In genomic region chr9:114881977-114882376, GRCm38 (mm10) we compare ENCODE assay signal across 28 mouse cellular contexts. TPM values are rescaled to one million over a fixed set of nuclear protein-coding genes. Genes with fewer than 3 reads are reported as not detected.
DNase-seq lines count a peak whose midpoint lies in the region; ATAC-seq lines count a peak whose summit lies in the region.
"Had no signal": no experiment of that assay in that cellular context is flagged by ENCODE, and none has a peak within 500 bp of the region (broad histone marks: within the 10 kb centered on the region; RNA-seq: fewer than 3 reads in every experiment).

No protein-coding gene starts in this region.

- no peak overlapping the region for H3K4me3 ChIP-seq in kidney, embryonic 14.5 days (ENCODE audit: low read length)
- H3K4me3 ChIP-seq: embryonic facial prominence, embryonic 10.5 days; embryonic facial prominence, embryonic 13.5 days; erythroblast, embryonic 14.5 days; forebrain, embryonic 12.5 days; forebrain, embryonic 15.5 days; heart, embryonic 12.5 days; heart, embryonic 15.5 days; hindbrain, embryonic 10.5 days had no signal

- H3K9me3 ChIP-seq in kidney, embryonic 14.5 days (ENCODE audit: control insufficient read depth, low read length): 0 out of 2 replicates have a peak, but pooled peaks cover 3% of the 10 kb centered on the region
- H3K9me3 ChIP-seq: embryonic facial prominence, embryonic 10.5 days; embryonic facial prominence, embryonic 13.5 days; forebrain, embryonic 12.5 days; forebrain, embryonic 15.5 days; heart, embryonic 12.5 days; heart, embryonic 15.5 days; hindbrain, embryonic 10.5 days had no signal

- no peak for ATAC-seq in kidney, embryonic 14.5 days (ENCODE audit: low FRiP score, low TSS enrichment)
- ATAC-seq: activated CD4-positive, CD25-positive, alpha-beta regulatory T cell, adult 4 months; forebrain, embryonic 15.5 days had no signal

- H3K27me3 ChIP-seq in kidney, embryonic 14.5 days (ENCODE audit: control insufficient read depth, insufficient read depth, low read length): no peaks in the 10 kb centered on the region
- H3K27me3 ChIP-seq: embryonic facial prominence, embryonic 13.5 days; forebrain, embryonic 12.5 days; forebrain, embryonic 15.5 days; heart, embryonic 12.5 days; heart, embryonic 15.5 days had no signal

- 64% methylated on average over 2 of the region's 2 CpGs for WGBS in kidney, embryonic 14.5 days

- DNase-seq in kidney, adult 11 months: peak; percentile 22
- no peak for DNase-seq in kidney, postnatal 4 days
- peak; percentile 49 for DNase-seq in kidney, adult 9 months
- peak; percentile 8 for DNase-seq in lung, postnatal 25 days (ENCODE audit: low spot score)
- no peak for DNase-seq in lung, postnatal 4 days
- DNase-seq in right cerebral cortex, adult 2 months (ENCODE audit: low spot score in 2 of 2): no peak
- DNase-seq in urinary bladder, postnatal 25 days (ENCODE audit: low spot score): no peak
- DNase-seq: adrenal gland, adult 8-10 months; adrenal gland, postnatal 25 days; cerebellum, adult 11-12 months; cerebellum, adult 8-10 months; cerebellum, postnatal 10 days; cerebellum, postnatal 36 days; embryo, embryonic 11 days; gastrocnemius, postnatal 25 days; heart, adult 18-20 months; heart, postnatal 10 days; heart, postnatal 36 days had no signal

- no peak overlapping the region for H3K27ac ChIP-seq in kidney, embryonic 14.5 days (ENCODE audit: low read depth, low read length)
- H3K27ac ChIP-seq: embryonic facial prominence, embryonic 10.5 days; embryonic facial prominence, embryonic 13.5 days; forebrain, embryonic 12.5 days; forebrain, embryonic 15.5 days; heart, embryonic 15.5 days; hindbrain, embryonic 10.5 days had no signal

- no peak overlapping the region for H3K9ac ChIP-seq in kidney, embryonic 14.5 days (ENCODE audit: low read depth, low read length)
- H3K9ac ChIP-seq: embryonic facial prominence, embryonic 13.5 days; forebrain, embryonic 12.5 days; forebrain, embryonic 15.5 days; heart, embryonic 12.5 days; heart, embryonic 15.5 days had no signal

- H3K36me3 ChIP-seq in kidney, embryonic 14.5 days (ENCODE audit: control insufficient read depth, insufficient read depth, low read length): no peaks in the 10 kb centered on the region
- H3K36me3 ChIP-seq: embryonic facial prominence, embryonic 10.5 days; embryonic facial prominence, embryonic 13.5 days; forebrain, embryonic 12.5 days; forebrain, embryonic 15.5 days; heart, embryonic 12.5 days; heart, embryonic 15.5 days; hindbrain, embryonic 10.5 days had no signal

- H3K4me1 ChIP-seq in kidney, embryonic 14.5 days (ENCODE audit: control insufficient read depth, insufficient read depth, low read length): no peaks in the 10 kb centered on the region
- H3K4me1 ChIP-seq: forebrain, embryonic 12.5 days; forebrain, embryonic 15.5 days; heart, embryonic 12.5 days; heart, embryonic 15.5 days; hindbrain, embryonic 10.5 days had no signal

- no peak overlapping the region for H3K4me2 ChIP-seq in kidney, embryonic 14.5 days (replicated peaks; ENCODE audit: low read depth, low read length)
- H3K4me2 ChIP-seq: embryonic facial prominence, embryonic 13.5 days; forebrain, embryonic 12.5 days; forebrain, embryonic 15.5 days; heart, embryonic 12.5 days; heart, embryonic 15.5 days had no signal

RNA-seq across cellular contexts. Expression of gene Cmtm8, which starts 38.0 kb away (rescaled TPM):
- polyA plus RNA-seq in kidney, embryonic 14.5 days (2014; fragmentation: Nextera tagmentation; extraction: Ambion mirVana): 36.0 and 43.0 TPM in 2 replicates
- polyA plus RNA-seq: activated CD4-positive, CD25-positive, alpha-beta regulatory T cell, adult 4 months had no signal

RNA-seq across cellular contexts. Expression of gene Gpd1l, which starts 51.8 kb away (rescaled TPM):
- 6.6 and 15.2 TPM in 2 replicates for polyA plus RNA-seq in kidney, embryonic 14.5 days (2014; fragmentation: Nextera tagmentation; extraction: Ambion mirVana)

Comparison
In these comparisons a context has a peak if more than half of its experiments do, and no peak if none do; other contexts are left out.
1. DNase-seq: peak in kidney, adult 11 months (single experiment), kidney, adult 9 months (single experiment) and lung, postnatal 25 days (single experiment); none in kidney, postnatal 4 days (0 of 2), lung, postnatal 4 days (0 of 2), right cerebral cortex, adult 2 months (0 of 2) and urinary bladder, postnatal 25 days (single experiment).